Mouse (Mus musculus): ENCODE data around the gene 1500011B03Rik. TPM values are rescaled to one million over a fixed set of nuclear protein-coding genes. Genes with fewer than 3 reads are reported as not detected.

1500011B03Rik gene
- polyA plus RNA-seq (2015; fragmentation: Illumina TruSeq; extraction: RNeasy Lipid Tissue Mini Kit (QIAGEN cat#74804); ENCODE audit: low read depth, low replicate concordance) = 192 TPM

GRCm38 (mm10) chr5:114822796-114823688 lies at the start of gene 1500011B03Rik:
1500011B03Rik (minus strand) TSS chr5:114823468.

GRCm38 (mm10) chr5:114858582-114858981 lies 35.3 kb upstream of the 1500011B03Rik start, which contains the start of gene Gm9936:
Gm9936 (minus strand) TSS chr5:114858682.

GRCm38 (mm10) chr5:114853364-114853763 lies 30.1 kb upstream of the 1500011B03Rik start, which contains the start of gene 4930519G04Rik:
4930519G04Rik (plus strand) TSS chr5:114853664.

GRCm38 (mm10) chr5:114775056-114775979 lies 48.0 kb downstream of the 1500011B03Rik start, which contains the start of gene Git2:
Git2 (minus strand) TSS chr5:114775517.

GRCm38 (mm10) chr5:114774403-114775051 lies 48.7 kb downstream of the 1500011B03Rik start, which contains the start of gene Ankrd13a:
Ankrd13a (plus strand) TSS chr5:114774677.

Other genes starting within 250 kb of the 1500011B03Rik start
- gene Trpv4, start 165.0 kb downstream of the 1500011B03Rik start, polyA plus RNA-seq (2015; fragmentation: Illumina TruSeq; extraction: RNeasy Lipid Tissue Mini Kit (QIAGEN cat#74804); ENCODE audit: low read depth, low replicate concordance) = 2.3 TPM
- 50.0 TPM for gene Gltp, start 132.5 kb downstream of the 1500011B03Rik start, polyA plus RNA-seq (2015; fragmentation: Illumina TruSeq; extraction: RNeasy Lipid Tissue Mini Kit (QIAGEN cat#74804); ENCODE audit: low read depth, low replicate concordance)
- gene Tchp, start 115.7 kb downstream of the 1500011B03Rik start, polyA plus RNA-seq (2015; fragmentation: Illumina TruSeq; extraction: RNeasy Lipid Tissue Mini Kit (QIAGEN cat#74804); ENCODE audit: low read depth, low replicate concordance) = 8.2 TPM
- 28.7 TPM for gene Ankrd13a, start 48.8 kb downstream of the 1500011B03Rik start, polyA plus RNA-seq (2015; fragmentation: Illumina TruSeq; extraction: RNeasy Lipid Tissue Mini Kit (QIAGEN cat#74804); ENCODE audit: low read depth, low replicate concordance)
- gene Git2, start 48.0 kb downstream of the 1500011B03Rik start, polyA plus RNA-seq (2015; fragmentation: Illumina TruSeq; extraction: RNeasy Lipid Tissue Mini Kit (QIAGEN cat#74804); ENCODE audit: low read depth, low replicate concordance) = 32.9 TPM
- not detected for gene 4930519G04Rik, start 30.2 kb upstream of the 1500011B03Rik start, polyA plus RNA-seq (2015; fragmentation: Illumina TruSeq; extraction: RNeasy Lipid Tissue Mini Kit (QIAGEN cat#74804); ENCODE audit: low read depth, low replicate concordance)
- gene Gm9936, start 35.2 kb upstream of the 1500011B03Rik start, polyA plus RNA-seq (2015; fragmentation: Illumina TruSeq; extraction: RNeasy Lipid Tissue Mini Kit (QIAGEN cat#74804); ENCODE audit: low read depth, low replicate concordance) = not detected
- gene Oasl2, start 73.5 kb upstream of the 1500011B03Rik start, polyA plus RNA-seq (2015; fragmentation: Illumina TruSeq; extraction: RNeasy Lipid Tissue Mini Kit (QIAGEN cat#74804); ENCODE audit: low read depth, low replicate concordance) = 2.7 TPM
- gene Oasl1, start 99.8 kb upstream of the 1500011B03Rik start, polyA plus RNA-seq (2015; fragmentation: Illumina TruSeq; extraction: RNeasy Lipid Tissue Mini Kit (QIAGEN cat#74804); ENCODE audit: low read depth, low replicate concordance) = 0.46 TPM
- gene 2210016L21Rik, start 118.7 kb upstream of the 1500011B03Rik start, polyA plus RNA-seq (2015; fragmentation: Illumina TruSeq; extraction: RNeasy Lipid Tissue Mini Kit (QIAGEN cat#74804); ENCODE audit: low read depth, low replicate concordance) = 117 TPM
- not detected for gene Hnf1a, start 147.6 kb upstream of the 1500011B03Rik start, polyA plus RNA-seq (2015; fragmentation: Illumina TruSeq; extraction: RNeasy Lipid Tissue Mini Kit (QIAGEN cat#74804); ENCODE audit: low read depth, low replicate concordance)
- gene Sppl3, start 187.7 kb upstream of the 1500011B03Rik start, polyA plus RNA-seq (2015; fragmentation: Illumina TruSeq; extraction: RNeasy Lipid Tissue Mini Kit (QIAGEN cat#74804); ENCODE audit: low read depth, low replicate concordance) = 40.3 TPM

Measured in brain, adult 10 weeks (tissue).